Mouse (Mus musculus): ENCODE measurements around the gene Nkg7. TPM values are rescaled to one million over a fixed set of nuclear protein-coding genes. Genes with fewer than 3 reads are reported as not detected.

The Nkg7 gene
- polyA plus RNA-seq, 1 experiment from 2014 or later, result not detected

DNA sequence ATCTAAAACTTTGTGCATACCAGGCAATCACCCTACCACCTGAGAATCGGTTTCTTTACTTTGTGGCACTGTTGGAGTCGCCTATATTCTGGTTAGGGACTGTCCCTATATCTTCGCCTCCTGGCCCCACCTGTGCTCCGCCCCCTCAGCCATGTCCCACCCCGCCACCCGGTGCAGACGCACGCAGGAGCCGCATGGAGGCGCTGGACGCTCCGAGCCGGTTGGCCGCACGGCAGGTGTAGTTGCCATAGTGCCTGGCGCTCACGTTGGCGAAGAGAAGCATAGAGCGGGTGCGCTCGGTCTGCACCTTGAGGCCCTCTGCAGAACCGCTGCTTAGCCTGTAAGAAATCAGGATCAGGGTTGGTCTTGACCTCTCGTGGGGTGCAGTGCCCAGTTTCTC is 38.8 kb downstream of the Nkg7 start:
- no peaks in the 10 kb centered on the region for H3K9me3 ChIP-seq
- ATAC-seq (ENCODE audit: low FRiP score, low read depth), result no peak
- H3K4me3 ChIP-seq, result no peak overlapping the region
- no peak overlapping the region for H3K4me2 ChIP-seq
- H3K4me1 ChIP-seq (replicated peaks), result no peaks in the 10 kb centered on the region
- H3K36me3 ChIP-seq, result peaks cover 10% of the 10 kb centered on the region; the same call in 1 of the 2 replicates
- peaks cover 24% of the 10 kb centered on the region for H3K27me3 ChIP-seq
- H3K27ac ChIP-seq (replicated peaks), result no peak overlapping the region
- no peak overlapping the region for H3K9ac ChIP-seq
- WGBS, result 19% methylated on average over 23 of the region's 23 CpGs

DNA sequence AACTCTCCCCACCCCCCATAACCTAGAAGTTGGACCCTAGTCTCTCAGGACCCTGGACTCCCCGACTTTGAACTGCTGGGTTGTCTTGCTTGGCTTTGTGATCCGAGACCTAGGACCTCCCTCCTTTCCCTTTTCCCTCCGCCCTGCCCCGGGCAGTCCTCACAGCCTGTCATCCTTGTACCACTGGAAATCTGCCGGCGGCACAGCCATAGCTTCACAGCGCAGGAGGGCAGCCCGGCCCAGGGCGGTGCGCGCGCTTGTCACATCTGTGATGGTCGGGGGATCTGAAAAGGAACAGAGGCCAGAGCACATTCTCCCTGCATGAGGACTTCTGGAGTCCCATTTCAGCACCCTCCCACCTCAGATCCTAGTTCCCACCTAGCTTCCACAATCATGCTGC is 39.5 kb downstream of the Nkg7 start:
- H3K4me2 ChIP-seq, result no peak overlapping the region
- H3K9me3 ChIP-seq, result no peaks in the 10 kb centered on the region
- no peak overlapping the region for H3K27ac ChIP-seq (replicated peaks)
- H3K36me3 ChIP-seq, result peaks cover 10% of the 10 kb centered on the region; the same call in 1 of the 2 replicates
- H3K27me3 ChIP-seq, result peaks cover 24% of the 10 kb centered on the region
- no peak overlapping the region for H3K4me3 ChIP-seq
- 17% methylated on average over 13 of the region's 13 CpGs for WGBS
- H3K4me1 ChIP-seq (replicated peaks), result no peaks in the 10 kb centered on the region
- no peak for ATAC-seq (ENCODE audit: low FRiP score, low read depth)
- no peak overlapping the region for H3K9ac ChIP-seq

DNA sequence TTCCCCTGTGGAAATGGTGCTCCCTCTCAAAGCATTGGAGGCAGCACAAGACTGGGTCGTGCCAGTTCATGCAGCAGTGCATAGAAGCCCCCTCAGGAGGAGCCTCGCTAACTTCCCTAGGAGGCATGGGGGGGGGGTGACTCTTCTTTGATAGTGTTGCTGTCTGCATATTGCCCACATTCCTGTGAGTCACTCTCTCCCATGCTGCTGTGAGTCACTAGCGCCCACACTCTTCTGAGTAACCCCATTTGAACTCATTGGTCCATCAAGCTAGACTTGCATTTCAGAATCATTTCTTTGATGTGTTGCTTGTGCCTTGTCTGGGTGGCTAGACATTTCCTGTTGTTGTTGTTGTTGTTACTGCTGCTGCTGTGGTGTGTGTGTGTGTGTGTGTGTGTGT is 44.3 kb downstream of the Nkg7 start:
- Histone ChIP-seq H3K4me1 (replicated peaks) (peaks cover 19% of the 10 kb centered on the region), H3K9me3 (no peaks in the 10 kb centered on the region), H3K9ac (no peak overlapping the region), H3K27ac (replicated peaks) (no peak overlapping the region), H3K27me3 (peaks cover 24% of the 10 kb centered on the region), H3K36me3 (peaks cover 7% of the 10 kb centered on the region; the same call in 1 of the 2 replicates), H3K4me3 (no peak overlapping the region), H3K4me2 (no peak overlapping the region)
- no peak for ATAC-seq (ENCODE audit: low FRiP score, low read depth)
- 70% methylated on average over 3 of the region's 3 CpGs for WGBS

GRCm38 (mm10) chr7:43482090-43482716 is 45.3 kb downstream of the Nkg7 start:
- ATAC-seq (ENCODE audit: low FRiP score, low read depth), result peak; percentile 65
- no peak overlapping the region; the same call in 1 of the 2 replicates for H3K27ac ChIP-seq (replicated peaks)
- H3K27me3 ChIP-seq, result peaks cover 19% of the 10 kb centered on the region
- H3K4me3 ChIP-seq, result no peak overlapping the region
- no peak overlapping the region for H3K9ac ChIP-seq
- H3K4me1 ChIP-seq (replicated peaks), result peaks cover 19% of the 10 kb centered on the region
- H3K36me3 ChIP-seq, result 0 out of 2 replicates have a peak, but pooled peaks cover 3% of the 10 kb centered on the region
- 30% methylated on average over 8 of the region's 8 CpGs for WGBS
- H3K4me2 ChIP-seq, result no peak overlapping the region
- H3K9me3 ChIP-seq, result no peaks in the 10 kb centered on the region

GRCm38 (mm10) chr7:43483236-43483635 is 46.4 kb downstream of the Nkg7 start:
- no peak overlapping the region for H3K9ac ChIP-seq
- H3K9me3 ChIP-seq, result no peaks in the 10 kb centered on the region
- H3K36me3 ChIP-seq, result 0 out of 2 replicates have a peak, but pooled peaks cover 3% of the 10 kb centered on the region
- 23% methylated on average over 10 of the region's 10 CpGs for WGBS
- peaks cover 23% of the 10 kb centered on the region for H3K4me1 ChIP-seq (replicated peaks)
- no peak overlapping the region for H3K27ac ChIP-seq (replicated peaks)
- peaks cover 9% of the 10 kb centered on the region for H3K27me3 ChIP-seq
- H3K4me2 ChIP-seq, result no peak overlapping the region
- no peak for ATAC-seq (ENCODE audit: low FRiP score, low read depth)
- no peak overlapping the region for H3K4me3 ChIP-seq

Small RNAs within 50 kb of the gene (microRNA-seq; reads per million reads assigned to microRNA genes)
- 0.65 reads per million for gene Mir7051

Other genes starting within 250 kb of the Nkg7 start
- gene Zfp715, start 123.8 kb upstream of the Nkg7 start, polyA plus RNA-seq (2015; fragmentation: Nextera tagmentation; extraction: Ambion mirVana), result 18.8 and 21.0 TPM in 2 replicates
- 0.30 and 0.38 TPM in 2 replicates for gene Siglecf, start 85.7 kb upstream of the Nkg7 start, polyA plus RNA-seq (2015; fragmentation: Nextera tagmentation; extraction: Ambion mirVana)
- gene Siglecg, start 28.9 kb upstream of the Nkg7 start, polyA plus RNA-seq (2015; fragmentation: Nextera tagmentation; extraction: Ambion mirVana), result 0.14 TPM in 1 of 2 replicates, not detected in the other
- not detected in 2 replicates for gene Lim2, start 9.4 kb upstream of the Nkg7 start, polyA plus RNA-seq (2015; fragmentation: Nextera tagmentation; extraction: Ambion mirVana)
- not detected in 2 replicates for gene Cldnd2, start 3.7 kb downstream of the Nkg7 start, polyA plus RNA-seq (2015; fragmentation: Nextera tagmentation; extraction: Ambion mirVana)
- 129 and 138 TPM in 2 replicates for gene Etfb, start 7.0 kb downstream of the Nkg7 start, polyA plus RNA-seq (2015; fragmentation: Nextera tagmentation; extraction: Ambion mirVana)
- 0.41 TPM in 1 of 2 replicates, not detected in the other for gene Gm45233, start 7.1 kb downstream of the Nkg7 start, polyA plus RNA-seq (2015; fragmentation: Nextera tagmentation; extraction: Ambion mirVana)
- gene Vsig10l, start 26.1 kb downstream of the Nkg7 start, polyA plus RNA-seq (2015; fragmentation: Nextera tagmentation; extraction: Ambion mirVana), result 21.0 and 21.4 TPM in 2 replicates
- gene Iglon5, start 53.0 kb downstream of the Nkg7 start, polyA plus RNA-seq (2015; fragmentation: Nextera tagmentation; extraction: Ambion mirVana), result 9.6 and 10.7 TPM in 2 replicates
- gene 4931406B18Rik, start 68.9 kb downstream of the Nkg7 start, polyA plus RNA-seq (2015; fragmentation: Nextera tagmentation; extraction: Ambion mirVana), result 0.12 TPM in 1 of 2 replicates, not detected in the other
- 1.6 and 1.7 TPM in 2 replicates for gene Cd33, start 107.4 kb downstream of the Nkg7 start, polyA plus RNA-seq (2015; fragmentation: Nextera tagmentation; extraction: Ambion mirVana)
- 7.3 and 8.5 TPM in 2 replicates for gene Zfp658, start 125.2 kb downstream of the Nkg7 start, polyA plus RNA-seq (2015; fragmentation: Nextera tagmentation; extraction: Ambion mirVana)
- 14.2 and 14.8 TPM in 2 replicates for gene Zfp719, start 142.5 kb downstream of the Nkg7 start, polyA plus RNA-seq (2015; fragmentation: Nextera tagmentation; extraction: Ambion mirVana)
- 0.47 and 0.54 TPM in 2 replicates for gene Zfp819, start 170.1 kb downstream of the Nkg7 start, polyA plus RNA-seq (2015; fragmentation: Nextera tagmentation; extraction: Ambion mirVana)
- gene Ceacam18, start 197.6 kb downstream of the Nkg7 start, polyA plus RNA-seq (2015; fragmentation: Nextera tagmentation; extraction: Ambion mirVana), result 0.08 TPM in 2 replicates
- 0.33 and 0.36 TPM in 2 replicates for gene Siglece, start 223.1 kb downstream of the Nkg7 start, polyA plus RNA-seq (2015; fragmentation: Nextera tagmentation; extraction: Ambion mirVana)
- 21.4 and 21.5 TPM in 2 replicates for gene Ctu1, start 234.9 kb downstream of the Nkg7 start, polyA plus RNA-seq (2015; fragmentation: Nextera tagmentation; extraction: Ambion mirVana)